Mouse (Mus musculus): Measurements from ENCODE around the gene Gli2. TPM values are rescaled to one million over a fixed set of nuclear protein-coding genes. Genes with fewer than 3 reads are reported as not detected.

The Gli2 gene
- polyA plus RNA-seq, 1 experiment from 2014 or later, result 14.5 TPM

DNA sequence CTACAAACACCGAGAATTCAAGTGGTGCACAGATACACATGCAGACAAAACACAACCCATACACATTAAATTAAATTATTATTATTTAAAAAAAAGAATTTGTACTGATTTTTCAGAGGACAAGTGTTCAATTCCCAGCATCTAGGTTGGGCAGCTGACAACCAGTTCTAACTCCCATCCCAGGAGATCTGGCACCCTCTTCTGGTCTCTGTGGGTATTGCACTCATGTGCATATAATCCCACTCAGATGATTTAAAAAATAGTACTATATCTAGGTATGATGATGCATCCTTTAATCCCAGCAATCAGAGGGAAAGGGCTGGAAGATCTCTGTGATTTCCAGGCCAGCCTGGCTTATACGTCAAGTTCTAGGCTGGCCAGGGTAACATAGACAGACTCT lies 231.2 kb downstream of the Gli2 start:
- H3K9me3 ChIP-seq, result no peaks in the 10 kb centered on the region
- no peak overlapping the region for H3K9ac ChIP-seq
- no peak overlapping the region for H3K4me2 ChIP-seq
- 94% methylated on average over 2 of the region's 2 CpGs for WGBS
- ATAC-seq (ENCODE audit: insufficient number of reproducible peaks, low FRiP score, low TSS enrichment, low read depth), result no peak
- H3K27ac ChIP-seq, result no peak overlapping the region
- H3K27me3 ChIP-seq, result no peaks in the 10 kb centered on the region
- H3K36me3 ChIP-seq, result no peaks in the 10 kb centered on the region
- no peak overlapping the region for H3K4me3 ChIP-seq
- peaks cover 33% of the 10 kb centered on the region for H3K4me1 ChIP-seq

DNA sequence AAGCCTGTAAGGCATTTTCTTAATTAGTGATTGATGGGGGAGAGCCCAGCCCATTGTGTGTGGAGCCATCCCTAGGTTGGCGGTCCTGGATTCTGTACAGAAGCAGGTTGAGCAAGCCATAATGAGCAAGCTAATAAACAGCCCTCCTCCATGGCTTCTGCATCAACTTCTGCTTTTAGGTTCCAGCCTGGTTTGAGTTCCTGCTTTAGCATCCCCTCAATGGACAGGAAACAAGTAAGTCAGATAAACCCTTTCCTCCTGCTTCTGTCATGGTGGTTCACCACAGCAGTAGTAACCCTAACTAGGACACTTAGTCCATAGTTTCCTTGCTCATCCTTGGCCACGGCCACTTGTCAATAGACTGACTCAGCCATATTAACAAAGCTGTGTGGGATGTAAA lies 238.4 kb downstream of the Gli2 start:
- H3K9ac ChIP-seq, result no peak overlapping the region
- WGBS, result 88% methylated on average over 2 of the region's 2 CpGs
- no peaks in the 10 kb centered on the region for H3K27me3 ChIP-seq
- H3K27ac ChIP-seq, result no peak overlapping the region
- H3K9me3 ChIP-seq, result no peaks in the 10 kb centered on the region
- no peaks in the 10 kb centered on the region for H3K36me3 ChIP-seq
- H3K4me3 ChIP-seq, result no peak overlapping the region
- no peaks in the 10 kb centered on the region for H3K4me1 ChIP-seq
- no peak overlapping the region for H3K4me2 ChIP-seq
- no peak for ATAC-seq (ENCODE audit: insufficient number of reproducible peaks, low FRiP score, low TSS enrichment, low read depth)

DNA sequence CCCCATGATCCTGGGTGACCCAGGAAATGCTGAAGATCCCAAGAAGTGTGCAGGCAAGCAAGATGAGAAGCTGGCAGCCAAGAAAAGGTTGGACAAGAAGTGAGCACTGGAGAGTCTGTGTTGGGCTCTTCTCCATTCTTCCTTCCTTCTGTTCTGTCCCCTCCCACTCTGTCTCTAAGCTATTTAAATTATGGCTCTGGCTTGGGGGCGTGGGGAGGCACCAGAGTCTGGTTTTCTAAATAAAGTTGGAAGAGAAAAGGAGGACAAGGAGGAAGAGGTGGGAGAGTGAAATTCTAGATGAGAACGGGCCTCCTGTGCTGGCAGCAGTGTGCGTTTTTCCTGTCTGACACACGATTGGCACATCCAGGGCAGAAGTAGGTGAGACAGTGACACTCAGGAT lies 243.1 kb downstream of the Gli2 start:
- WGBS, result 56% methylated on average over 4 of the region's 4 CpGs

DNA sequence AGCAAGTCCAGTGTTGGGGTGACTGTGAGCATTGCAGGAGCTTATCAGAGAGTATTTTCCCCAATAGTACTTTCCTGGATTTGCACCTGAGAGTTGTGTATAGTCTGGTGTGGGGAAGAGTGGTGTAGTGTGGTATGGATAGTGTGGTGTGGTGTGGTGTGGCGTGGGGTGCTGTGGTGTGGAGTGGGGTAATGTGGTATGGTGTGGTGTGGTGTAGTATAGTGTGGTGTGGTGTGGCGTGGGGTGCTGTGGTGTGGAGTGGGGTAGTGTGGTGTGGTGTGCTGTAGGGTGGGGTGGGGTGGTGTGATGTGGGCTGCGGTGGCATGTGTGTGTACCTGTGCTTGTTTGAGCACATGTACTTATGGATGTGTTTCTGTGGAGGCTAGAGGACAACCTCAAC lies 246.7 kb downstream of the Gli2 start:
- Histone ChIP-seq H3K36me3 (no peaks in the 10 kb centered on the region), H3K4me2 (no peak overlapping the region), H3K9ac (no peak overlapping the region), H3K9me3 (no peaks in the 10 kb centered on the region), H3K4me1 (no peaks in the 10 kb centered on the region), H3K4me3 (no peak overlapping the region), H3K27ac (no peak overlapping the region), H3K27me3 (no peaks in the 10 kb centered on the region)
- 97% methylated on average over 3 of the region's 3 CpGs for WGBS
- no peak for ATAC-seq (ENCODE audit: insufficient number of reproducible peaks, low FRiP score, low TSS enrichment, low read depth)

More for the DNA sequence above, 243.1 kb downstream of the Gli2 start:
- H3K27me3 ChIP-seq, result no peaks in the 10 kb centered on the region
- no peak overlapping the region for H3K4me2 ChIP-seq
- H3K36me3 ChIP-seq, result no peaks in the 10 kb centered on the region
- no peak for ATAC-seq (ENCODE audit: insufficient number of reproducible peaks, low FRiP score, low TSS enrichment, low read depth)
- H3K9ac ChIP-seq, result no peak overlapping the region
- no peaks in the 10 kb centered on the region for H3K4me1 ChIP-seq
- no peak overlapping the region for H3K4me3 ChIP-seq
- no peaks in the 10 kb centered on the region for H3K9me3 ChIP-seq
- no peak overlapping the region for H3K27ac ChIP-seq

DNA sequence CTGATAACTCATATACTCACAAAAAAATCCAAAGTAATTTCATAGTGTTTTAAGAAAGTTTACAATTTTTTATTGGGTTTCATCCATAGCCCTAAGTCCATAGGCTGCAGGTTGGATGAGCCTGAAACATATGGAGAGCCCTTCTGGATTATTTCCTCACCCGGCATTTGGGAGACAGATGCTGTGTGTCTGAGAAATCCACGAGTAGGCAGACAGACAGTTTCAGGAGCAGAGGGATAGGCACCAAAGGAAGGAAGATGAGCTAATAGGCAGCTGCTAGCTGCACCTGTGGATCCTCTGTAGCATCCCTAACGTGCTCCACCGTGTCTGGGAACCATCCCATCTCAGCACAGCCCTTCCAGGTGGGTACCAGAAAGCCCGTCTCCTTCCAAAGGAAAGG lies 251.3 kb downstream of the Gli2 start:
- peaks cover 12% of the 10 kb centered on the region for H3K4me1 ChIP-seq
- ATAC-seq (ENCODE audit: insufficient number of reproducible peaks, low FRiP score, low TSS enrichment, low read depth), result no peak
- H3K36me3 ChIP-seq, result no peaks in the 10 kb centered on the region
- no peaks in the 10 kb centered on the region for H3K27me3 ChIP-seq
- no peak overlapping the region for H3K4me2 ChIP-seq
- H3K27ac ChIP-seq, result no peak overlapping the region
- 68% methylated on average over 5 of the region's 5 CpGs for WGBS
- H3K9me3 ChIP-seq, result no peaks in the 10 kb centered on the region
- H3K4me3 ChIP-seq, result no peak overlapping the region
- no peak overlapping the region for H3K9ac ChIP-seq

DNA sequence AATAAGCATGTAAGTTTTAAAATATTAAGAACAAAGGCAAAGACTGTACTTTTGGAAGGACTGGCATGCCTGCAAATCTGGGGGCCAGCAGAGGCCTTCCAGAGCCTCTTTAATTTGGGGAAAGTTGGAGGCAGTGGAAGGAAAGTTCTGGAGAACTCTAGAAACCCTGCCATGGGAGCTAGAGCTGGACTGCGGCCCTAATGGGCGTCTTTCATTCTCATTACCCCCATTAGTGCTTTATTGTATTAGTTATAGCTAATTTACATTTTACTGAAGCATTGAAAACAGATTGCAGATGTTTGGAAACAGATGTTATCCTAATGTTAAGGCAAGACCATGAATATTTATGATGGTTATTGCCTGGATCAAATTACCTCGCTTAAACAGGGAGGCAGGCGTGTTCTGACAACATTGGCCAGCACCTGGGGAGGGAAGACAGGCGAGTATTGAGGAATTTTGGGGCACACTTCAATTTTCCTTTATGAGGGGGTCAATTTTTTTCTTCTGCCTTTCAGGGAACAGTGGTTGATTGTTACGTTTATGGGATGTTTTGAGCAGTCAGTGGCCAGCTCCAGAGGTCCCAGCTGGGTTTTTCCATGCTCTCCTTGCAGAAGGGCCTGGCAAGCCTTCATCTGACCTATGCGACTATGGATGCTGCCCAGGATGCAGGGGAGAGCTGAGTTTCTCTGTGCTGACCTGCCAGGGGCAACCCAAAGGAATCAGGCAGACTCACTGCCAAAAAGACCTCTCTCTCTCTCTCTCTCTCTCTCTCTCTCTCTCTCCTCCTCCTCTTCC lies 253.9 kb downstream of the Gli2 start:
- no peak overlapping the region for H3K4me2 ChIP-seq
- H3K27me3 ChIP-seq, result no peaks in the 10 kb centered on the region
- no peaks in the 10 kb centered on the region for H3K9me3 ChIP-seq
- peak overlapping the region; percentile 82 for H3K27ac ChIP-seq
- H3K36me3 ChIP-seq, result no peaks in the 10 kb centered on the region
- H3K4me3 ChIP-seq, result no peak overlapping the region
- peaks cover 12% of the 10 kb centered on the region for H3K4me1 ChIP-seq
- WGBS, result 21% methylated on average over 7 of the region's 7 CpGs
- H3K9ac ChIP-seq, result no peak overlapping the region
- ATAC-seq (ENCODE audit: insufficient number of reproducible peaks, low FRiP score, low TSS enrichment, low read depth), result peak; percentile 78; the same call in 1 of the 2 replicates

DNA sequence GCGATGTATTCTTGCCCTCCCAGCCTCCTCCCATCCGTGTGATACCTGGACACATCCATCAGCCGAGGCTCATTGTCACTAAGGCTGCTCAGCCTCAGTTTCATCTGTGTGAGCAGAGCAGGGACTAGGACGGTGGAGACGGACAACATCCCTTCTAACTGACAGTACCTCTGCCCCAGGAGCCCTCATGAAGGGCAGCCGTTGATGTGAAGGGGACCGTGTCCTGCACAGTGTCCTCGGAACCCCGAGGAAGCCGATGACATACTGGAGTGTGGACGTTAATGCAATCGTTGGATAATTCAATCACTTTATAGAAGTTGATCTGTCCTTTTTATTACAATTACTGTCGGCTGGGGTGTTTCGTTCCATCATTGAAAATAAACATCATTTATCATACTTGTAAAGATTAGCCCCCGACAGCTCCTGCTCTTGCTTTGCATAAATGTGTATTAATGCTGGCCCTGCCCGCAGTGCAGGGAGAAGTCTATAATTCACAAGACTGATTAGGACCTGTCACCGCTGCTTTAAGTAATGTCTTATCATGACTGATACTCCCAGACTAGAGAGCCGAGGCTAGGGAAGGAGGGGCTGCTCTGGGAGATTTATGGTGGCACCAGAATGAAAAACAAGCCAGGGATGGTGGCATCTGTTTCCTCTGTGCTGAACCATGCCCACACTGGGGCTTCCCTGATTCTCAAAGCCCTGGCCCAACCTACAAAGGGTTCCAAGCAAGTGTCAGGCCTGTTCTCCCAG lies 257.8 kb downstream of the Gli2 start:
- H3K36me3 ChIP-seq, result no peaks in the 10 kb centered on the region
- H3K9me3 ChIP-seq, result no peaks in the 10 kb centered on the region
- H3K4me1 ChIP-seq, result peaks cover 12% of the 10 kb centered on the region
- no peak for ATAC-seq (ENCODE audit: insufficient number of reproducible peaks, low FRiP score, low TSS enrichment, low read depth)
- H3K9ac ChIP-seq, result no peak overlapping the region
- H3K4me3 ChIP-seq, result no peak overlapping the region
- no peak overlapping the region for H3K4me2 ChIP-seq
- H3K27me3 ChIP-seq, result no peaks in the 10 kb centered on the region
- H3K27ac ChIP-seq, result no peak overlapping the region
- 71% methylated on average over 18 of the region's 18 CpGs for WGBS

DNA sequence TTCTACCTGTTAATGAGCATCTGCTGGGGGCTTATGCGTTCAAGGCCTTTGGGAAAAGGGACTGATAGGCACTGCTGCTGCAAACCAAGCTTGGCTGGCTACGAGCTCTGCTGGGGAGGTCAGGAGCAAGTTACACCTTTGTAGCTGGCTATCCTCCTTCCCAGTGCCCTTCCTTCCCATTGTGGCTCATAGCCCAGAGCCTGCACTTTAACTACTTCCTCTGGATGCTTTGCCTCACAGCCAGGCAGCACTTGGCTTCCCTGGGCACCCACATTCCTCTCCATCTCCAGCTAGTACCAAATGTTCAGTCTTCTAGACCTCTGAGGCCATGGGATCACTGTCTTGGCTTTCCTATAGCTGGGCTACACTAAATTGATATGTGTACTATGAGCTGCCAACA lies 263.5 kb downstream of the Gli2 start:
- Histone ChIP-seq H3K4me1 (peaks cover 20% of the 10 kb centered on the region), H3K9ac (no peak overlapping the region), H3K27ac (no peak overlapping the region), H3K27me3 (no peaks in the 10 kb centered on the region), H3K36me3 (no peaks in the 10 kb centered on the region), H3K4me2 (no peak overlapping the region), H3K4me3 (no peak overlapping the region), H3K9me3 (no peaks in the 10 kb centered on the region)
- no peak for ATAC-seq (ENCODE audit: insufficient number of reproducible peaks, low FRiP score, low TSS enrichment, low read depth)
- 51% methylated on average over 2 of the region's 2 CpGs for whole genome bisulfite sequencing

DNA sequence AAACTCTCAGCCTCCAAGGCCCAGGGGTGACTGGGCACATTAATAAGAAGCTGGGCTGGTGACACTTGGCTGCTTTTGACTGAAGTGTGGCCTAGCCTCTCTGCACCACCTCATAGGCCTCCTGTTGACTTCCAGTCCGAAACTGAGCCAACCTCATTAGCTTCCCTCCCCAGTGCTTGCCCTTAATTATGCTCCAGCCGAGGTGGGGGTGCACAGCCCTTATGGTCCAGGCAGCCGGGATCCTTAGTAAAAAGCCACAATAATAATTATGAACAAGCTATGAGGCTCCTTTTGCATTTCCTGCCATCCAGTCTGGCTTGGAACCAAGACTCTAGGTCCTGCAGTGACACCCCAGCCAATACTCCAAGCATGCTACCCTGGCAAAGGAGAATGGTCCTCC lies 264.0 kb downstream of the Gli2 start:
- Histone ChIP-seq H3K27me3 (no peaks in the 10 kb centered on the region), H3K27ac (peak overlapping the region; percentile 28; the same call in 1 of the 2 replicates), H3K36me3 (no peaks in the 10 kb centered on the region), H3K9me3 (no peaks in the 10 kb centered on the region), H3K4me1 (peaks cover 20% of the 10 kb centered on the region), H3K4me3 (no peak overlapping the region), H3K4me2 (no peak overlapping the region), H3K9ac (no peak overlapping the region)
- no peak for ATAC-seq (ENCODE audit: insufficient number of reproducible peaks, low FRiP score, low TSS enrichment, low read depth)
- WGBS, result 31% methylated on average over 3 of the region's 3 CpGs

DNA sequence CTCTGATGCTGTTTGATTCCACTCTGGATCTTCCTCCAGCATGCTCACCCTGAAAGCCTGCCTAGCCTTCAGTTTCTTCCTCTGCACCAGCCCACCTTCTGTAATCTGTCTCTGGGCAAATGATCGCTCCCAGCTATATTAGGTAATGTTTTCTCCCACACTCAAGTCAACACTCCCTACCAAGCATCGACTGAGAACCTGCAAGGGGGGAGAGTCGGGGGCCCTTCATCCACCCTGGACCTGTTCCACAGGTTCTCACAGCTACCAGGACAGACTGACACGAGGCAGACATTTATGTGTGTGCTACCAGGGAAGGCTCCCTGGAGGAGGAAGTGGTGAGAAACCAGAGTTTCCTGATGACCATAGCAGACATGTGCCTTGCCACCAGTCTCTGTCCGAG lies 264.6 kb downstream of the Gli2 start:
- Histone ChIP-seq H3K36me3 (no peaks in the 10 kb centered on the region), H3K27ac (0 out of 2 replicates have a peak overlapping the region, but pooled peaks have one; percentile 28), H3K9me3 (no peaks in the 10 kb centered on the region), H3K27me3 (no peaks in the 10 kb centered on the region), H3K4me3 (no peak overlapping the region), H3K4me2 (no peak overlapping the region), H3K9ac (no peak overlapping the region), H3K4me1 (peaks cover 20% of the 10 kb centered on the region)
- 52% methylated on average over 5 of the region's 5 CpGs for WGBS
- ATAC-seq (ENCODE audit: insufficient number of reproducible peaks, low FRiP score, low TSS enrichment, low read depth), result no peak

DNA sequence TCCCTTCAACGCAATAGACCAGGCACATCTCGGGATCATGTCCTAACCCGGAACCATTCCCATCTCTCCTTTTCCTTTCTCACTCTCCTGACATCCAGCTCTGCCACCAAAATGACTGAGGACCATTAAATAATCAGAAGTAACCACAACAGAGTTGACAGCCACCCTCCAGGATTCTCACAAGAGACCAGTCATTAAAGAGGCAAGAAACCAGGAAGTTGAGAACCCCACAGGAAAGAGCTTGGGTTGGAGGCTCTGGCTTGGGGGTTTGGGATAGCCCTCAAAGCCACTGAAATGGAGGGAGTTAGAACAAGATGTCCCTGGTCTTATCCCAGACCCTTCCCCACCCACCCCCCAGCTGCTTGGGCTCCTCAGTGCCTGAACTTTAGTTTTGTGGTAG lies 265.9 kb downstream of the Gli2 start:
- H3K27ac ChIP-seq, result no peak overlapping the region
- no peak for ATAC-seq (ENCODE audit: insufficient number of reproducible peaks, low FRiP score, low TSS enrichment, low read depth)
- no peak overlapping the region for H3K4me2 ChIP-seq
- no peaks in the 10 kb centered on the region for H3K9me3 ChIP-seq
- no peaks in the 10 kb centered on the region for H3K36me3 ChIP-seq
- H3K9ac ChIP-seq, result no peak overlapping the region
- 57% methylated on average over 3 of the region's 3 CpGs for WGBS
- H3K4me1 ChIP-seq, result peaks cover 20% of the 10 kb centered on the region
- no peaks in the 10 kb centered on the region for H3K27me3 ChIP-seq
- no peak overlapping the region for H3K4me3 ChIP-seq

All from limb, embryonic 15.5 days (tissue).